Mouse (Mus musculus) c-Kit-positive CD71-negative TER-119-negative erythroid progenitor cells, embryonic 14.5 days (primary cell): Measurements from ENCODE around the gene Hoxd3.

Experiments used
- DNase-seq: peaks from one replicate; pipeline ENCODE4 v3.0.0-alpha.2; 2013; ENCODE audit warnings: low read depth

The Hoxd3 gene

GRCm38 (mm10) chr2:74746298-74746921, 34.7 kb downstream of the Hoxd3 start:
- DNase-seq, result no peak

GRCm38 (mm10) chr2:74747006-74747405, 35.3 kb downstream of the Hoxd3 start:
- no peak for DNase-seq

- no peak for DNase-seq
Measured at GRCm38 (mm10) chr2:74747661-74748141, 36.0 kb downstream of the Hoxd3 start.

GRCm38 (mm10) chr2:74748436-74748995, 36.8 kb downstream of the Hoxd3 start:
- DNase-seq, result no peak

- no peak for DNase-seq
Measured at GRCm38 (mm10) chr2:74749337-74750121, 37.8 kb downstream of the Hoxd3 start.

GRCm38 (mm10) chr2:74750731-74751250, 39.1 kb downstream of the Hoxd3 start:
- DNase-seq, result no peak

GRCm38 (mm10) chr2:74751861-74752260, 40.1 kb downstream of the Hoxd3 start:
- no peak for DNase-seq

GRCm38 (mm10) chr2:74752431-74753174, 40.9 kb downstream of the Hoxd3 start:
- DNase-seq, result no peak

- DNase-seq, result no peak
Measured at GRCm38 (mm10) chr2:74753175-74753523, 41.4 kb downstream of the Hoxd3 start.

- DNase-seq, result no peak
Measured at GRCm38 (mm10) chr2:74753711-74754110, 42.0 kb downstream of the Hoxd3 start.

- no peak for DNase-seq
Measured at GRCm38 (mm10) chr2:74760146-74760545, 48.4 kb downstream of the Hoxd3 start.

- no peak for DNase-seq
Measured at GRCm38 (mm10) chr2:74761941-74762340, 50.2 kb downstream of the Hoxd3 start.

GRCm38 (mm10) chr2:74762522-74763244, 51.0 kb downstream of the Hoxd3 start, which contains the start of gene Hoxd1:
TSS of gene Hoxd1 (plus strand) at chr2:74762980.
- DNase-seq, result no peak

- no peak for DNase-seq
Measured at GRCm38 (mm10) chr2:74763245-74763735, 51.6 kb downstream of the Hoxd3 start.

GRCm38 (mm10) chr2:74763976-74764375, 52.2 kb downstream of the Hoxd3 start:
- no peak for DNase-seq

- no peak for DNase-seq
Measured at GRCm38 (mm10) chr2:74774359-74774758, 62.6 kb downstream of the Hoxd3 start.

GRCm38 (mm10) chr2:74777536-74778275, 66.0 kb downstream of the Hoxd3 start:
- DNase-seq, result no peak

- DNase-seq, result no peak
Measured at GRCm38 (mm10) chr2:74781386-74781785, 69.7 kb downstream of the Hoxd3 start.

- no peak for DNase-seq
Measured at GRCm38 (mm10) chr2:74795531-74795930, 83.8 kb downstream of the Hoxd3 start.
